Mouse (Mus musculus) MEL (cell line): ENCODE data around the gene Fbn1. TPM values are rescaled to one million over a fixed set of nuclear protein-coding genes. Genes with fewer than 3 reads are reported as not detected.

Experiments
- DNase-seq: peaks from one replicate; pipeline ENCODE4 v3.0.0; 2011; ENCODE audit warnings: low read depth, low spot score
- H3K27ac ChIP-seq: 2 replicates; pipeline ENCODE4 v1.5.1; 2012; ENCODE audit warnings: low read depth, mild to moderate bottlenecking, control low read depth, low read length, moderate library complexity; ENCODE audit not compliant: control insufficient read depth
- H3K27me3 ChIP-seq, 2 experiments: fragments of 150-350 bp in 1 of 2; sonication (generic) in 1 of 2; 2 replicates each; pipeline ENCODE4 v1.6.1; 2012; ENCODE audit warnings: low read length in 2 of 2, mild to moderate bottlenecking in 2 of 2, improper control_type of control experiment in 1 of 2, moderate library complexity in 1 of 2; ENCODE audit not compliant: insufficient read depth in 2 of 2, control insufficient read depth in 1 of 2
- H3K36me3 ChIP-seq, 2 experiments: 2 replicates each; pipeline ENCODE4 v1.6.1; 2012 to 2014; ENCODE audit warnings: low read length in 2 of 2, improper control_type of control experiment in 1 of 2, inconsistent platforms in 1 of 2, mild to moderate bottlenecking in 1 of 2; ENCODE audit not compliant: insufficient read depth in 2 of 2, control insufficient read depth in 1 of 2
- H3K4me1 ChIP-seq, 2 experiments: fragments of 150-350 bp in 1 of 2; sonication (generic) in 1 of 2; 2 replicates each; pipeline ENCODE4 v1.6.1; 2012; ENCODE audit warnings: low read length in 2 of 2, improper control_type of control experiment in 1 of 2, mild to moderate bottlenecking in 1 of 2; ENCODE audit not compliant: insufficient read depth in 2 of 2, control insufficient read depth in 1 of 2
- H3K4me3 ChIP-seq, 2 experiments: fragments of 150-350 bp in 1 of 2; sonication (generic) in 1 of 2; 2 replicates each; pipeline ENCODE4 v1.5.1; 2012; ENCODE audit warnings: low read depth in 2 of 2, low read length in 2 of 2, mild to moderate bottlenecking in 2 of 2, moderate library complexity in 2 of 2, control low read depth in 1 of 2, improper control_type of control experiment in 1 of 2; ENCODE audit not compliant: control insufficient read depth in 1 of 2, insufficient read depth in 1 of 2
- H3K79me2 ChIP-seq: 2 replicates; pipeline ENCODE4 v1.6.1; 2012; ENCODE audit warnings: mild to moderate bottlenecking, low read length, moderate library complexity; ENCODE audit not compliant: control insufficient read depth, poor library complexity, insufficient read depth
- H3K9ac ChIP-seq: 2 replicates; pipeline ENCODE4 v1.6.1; 2012; ENCODE audit warnings: low read depth, mild to moderate bottlenecking, control low read depth, low read length, moderate library complexity; ENCODE audit not compliant: control insufficient read depth, poor library complexity, severe bottlenecking
- H3K9me3 ChIP-seq: fragments of 150-350 bp; sonication (generic); replicated peaks from 2 replicates; pipeline ENCODE4 v1.6.1; 2012; ENCODE audit warnings: mild to moderate bottlenecking, low read length, improper control_type of control experiment, moderate library complexity; ENCODE audit not compliant: insufficient read depth
- BHLHE40 ChIP-seq: IDR thresholded peaks from 2 replicates; pipeline ENCODE4 v1.6.1; 2012; ENCODE audit warnings: low read depth, mild to moderate bottlenecking, inconsistent platforms, low read length, improper control_type of control experiment, borderline replicate concordance
- CHD1 ChIP-seq: IDR thresholded peaks from 2 replicates; pipeline ENCODE4 v1.6.1; 2012; ENCODE audit warnings: low read depth, mild to moderate bottlenecking, inconsistent platforms, low read length, improper control_type of control experiment
- E2F4 ChIP-seq: IDR thresholded peaks from 2 replicates; pipeline ENCODE4 v1.6.1; 2011; ENCODE audit warnings: low read depth, low read length, improper control_type of control experiment, borderline replicate concordance
- ELF1 ChIP-seq: IDR thresholded peaks from 2 replicates; pipeline ENCODE4 v1.6.1; 2014; ENCODE audit warnings: low read depth, mild to moderate bottlenecking, inconsistent platforms, low read length, improper control_type of control experiment, moderate library complexity
- EP300 ChIP-seq, 2 experiments: IDR thresholded peaks; 2 replicates each; pipeline ENCODE4 v1.6.1; 2011; ENCODE audit warnings: improper control_type of control experiment in 2 of 2, low read length in 2 of 2, low read depth in 1 of 2, mild to moderate bottlenecking in 1 of 2
- MAFK ChIP-seq: IDR thresholded peaks from 2 replicates; pipeline ENCODE4 v1.6.1; 2011; ENCODE audit warnings: low read depth, mild to moderate bottlenecking, low read length, improper control_type of control experiment, borderline replicate concordance
- MEF2A ChIP-seq: IDR thresholded peaks from 2 replicates; pipeline ENCODE4 v1.6.1; 2014; ENCODE audit warnings: low read depth, mild to moderate bottlenecking, inconsistent platforms, low read length, improper control_type of control experiment; ENCODE audit not compliant: poor library complexity, insufficient replicate concordance, severe bottlenecking; ENCODE audit errors: extremely low read depth
- NELFE ChIP-seq: IDR thresholded peaks from 2 replicates; pipeline ENCODE4 v1.6.1; 2011; ENCODE audit warnings: low read depth, low read length, improper control_type of control experiment
- NRF1 ChIP-seq: IDR thresholded peaks from 2 replicates; pipeline ENCODE4 v1.6.1; 2014; ENCODE audit warnings: low read depth, mild to moderate bottlenecking, inconsistent platforms, low read length, improper control_type of control experiment, moderate library complexity; ENCODE audit not compliant: poor library complexity, insufficient read depth, severe bottlenecking
- POLR2A ChIP-seq, 2 experiments: IDR thresholded peaks; 2 replicates each; pipeline ENCODE4 v1.6.1; 2011 to 2012; ENCODE audit warnings: low read length in 2 of 2, mild to moderate bottlenecking in 2 of 2, control low read depth in 1 of 2, improper control_type of control experiment in 1 of 2, low read depth in 1 of 2, moderate library complexity in 1 of 2; ENCODE audit not compliant: control insufficient read depth in 1 of 2, insufficient read depth in 1 of 2, poor library complexity in 1 of 2
- POLR2AphosphoS2 ChIP-seq: IDR thresholded peaks from 2 replicates; pipeline ENCODE4 v1.6.1; 2011; ENCODE audit warnings: low read length, improper control_type of control experiment
- RAD21 ChIP-seq: IDR thresholded peaks from 2 replicates; pipeline ENCODE4 v1.6.1; 2011; ENCODE audit warnings: mild to moderate bottlenecking, low read depth, low read length, improper control_type of control experiment
- SMC3 ChIP-seq: IDR thresholded peaks from 2 replicates; pipeline ENCODE4 v1.6.1; 2011; ENCODE audit warnings: low read depth, low read length, improper control_type of control experiment
- USF2 ChIP-seq, 2 experiments: IDR thresholded peaks; 2 replicates each; pipeline ENCODE4 v1.6.1; 2011 to 2012; ENCODE audit warnings: improper control_type of control experiment in 2 of 2, low read length in 2 of 2, borderline replicate concordance in 1 of 2, inconsistent platforms in 1 of 2, low read depth in 1 of 2, mild to moderate bottlenecking in 1 of 2; ENCODE audit not compliant: insufficient read depth in 1 of 2
- ZC3H11A ChIP-seq: IDR thresholded peaks from 2 replicates; pipeline ENCODE4 v1.6.1; 2012; ENCODE audit warnings: low read depth, mild to moderate bottlenecking, inconsistent platforms, low read length, improper control_type of control experiment
- ZKSCAN1 ChIP-seq: IDR thresholded peaks from 2 replicates; pipeline ENCODE4 v1.6.1; 2012; ENCODE audit warnings: low read depth, mild to moderate bottlenecking, inconsistent platforms, low read length, improper control_type of control experiment, moderate library complexity
- ZMIZ1 ChIP-seq: IDR thresholded peaks from 2 replicates; pipeline ENCODE4 v1.6.1; 2012; ENCODE audit warnings: low read depth, mild to moderate bottlenecking, inconsistent platforms, low read length, improper control_type of control experiment, moderate library complexity
- polyA plus RNA-seq, 2 experiments: library from polyadenylated mRNA; stranded (reverse) in 1 of 2; unstranded in 1 of 2; fragments of >175 nt in 1 of 2; fragments of >200 nt in 1 of 2; gene quantifications; 2 replicates each; pipeline versions ENCODE4 v1.2.1 to v1.2.4; 2012; ENCODE audit warnings: low replicate concordance in 2 of 2, low read depth in 1 of 2; ENCODE audit not compliant: insufficient read length in 2 of 2, insufficient read depth in 1 of 2, missing spikeins in 1 of 2
- total RNA-seq: library from RNA; depleted of rRNA; stranded (reverse); fragments of 300-350 nt; gene quantifications from 2 replicates; pipeline ENCODE4 v1.2.3, GENCODE M21; 2012

The Fbn1 gene
- total and polyA plus RNA-seq, 3 experiments, result 0.01 TPM; not detected in 2

DNA sequence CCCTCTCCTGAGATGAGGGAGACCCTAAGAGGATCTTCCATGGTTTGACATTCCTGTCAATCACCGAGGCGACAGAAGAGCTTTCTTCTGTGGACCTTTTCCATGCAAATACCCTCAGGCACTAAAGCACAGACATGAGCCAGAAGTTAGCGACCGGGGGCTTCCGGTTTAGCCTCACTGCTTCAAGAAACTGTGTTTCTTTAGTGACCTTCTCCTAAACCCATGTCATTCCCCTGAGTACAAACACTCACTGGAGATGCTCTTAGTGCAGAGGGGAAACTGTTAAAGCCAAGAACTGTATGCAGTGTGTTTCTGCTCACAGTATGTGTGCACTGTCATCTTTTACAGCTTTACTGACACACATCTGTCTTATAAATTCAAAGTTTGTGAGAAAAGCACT is 131.9 kb downstream of the Fbn1 start:
- Histone ChIP-seq H3K4me1 (no peaks in the 10 kb centered on the region), H3K79me2 (no peaks in the 10 kb centered on the region), H3K9me3 (no peaks in the 10 kb centered on the region), H3K27me3 (no peaks in the 10 kb centered on the region; a peak in 1 of 4 replicates), H3K36me3 (no peaks in the 10 kb centered on the region), H3K9ac (no peak overlapping the region), H3K27ac (no peak overlapping the region)
- no peak for DNase-seq
- no peak for TF ChIP-seq ZC3H11A
- TF ChIP-seq, all 39 proteins: peak for 0
- H3K4me3 ChIP-seq, result no peak overlapping the region

DNA sequence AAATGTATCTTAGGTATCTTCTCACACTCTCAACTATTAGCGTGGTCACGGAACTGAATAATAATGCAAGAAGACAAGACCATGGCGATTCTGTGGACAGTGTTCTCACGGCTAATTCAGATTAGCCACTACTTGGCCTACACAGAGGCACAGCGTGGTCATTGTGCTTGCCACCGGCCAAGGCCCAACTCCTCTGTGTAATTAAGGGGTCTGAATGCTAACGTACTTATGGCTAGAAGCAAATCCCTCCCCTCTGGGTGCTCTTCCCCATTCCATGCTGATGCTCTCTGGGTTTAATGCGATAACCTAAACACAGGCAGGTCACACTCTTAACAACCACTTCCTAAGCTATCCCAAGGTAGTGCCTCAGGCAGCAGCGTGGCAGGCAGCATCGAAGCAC is 132.5 kb downstream of the Fbn1 start:
- Histone ChIP-seq H3K27ac (no peak overlapping the region), H3K4me1 (no peaks in the 10 kb centered on the region), H3K4me3 (no peak overlapping the region)
- no peak for TF ChIP-seq NRF1
- TF ChIP-seq ZMIZ1, result no peak
- no peak for TF ChIP-seq CHD1
- TF ChIP-seq SMC3, result no peak
- no peak for TF ChIP-seq MAFK
- TF ChIP-seq E2F4, result no peak
- no peak for TF ChIP-seq EP300 (IDR thresholded peaks at IDR 0.05; ENCODE audit: low read depth in 1 of 2, low read length in 2 of 2)
- TF ChIP-seq ELF1, result no peak
- no peak for TF ChIP-seq USF2 (IDR thresholded peaks at IDR 0.05; ENCODE audit: borderline replicate concordance in 1 of 2, insufficient read depth in 1 of 2, low read depth in 1 of 2, low read length in 2 of 2)
- no peak for TF ChIP-seq POLR2A (IDR thresholded peaks at IDR 0.05; ENCODE audit: control insufficient read depth in 1 of 2, insufficient read depth in 1 of 2, low read depth in 1 of 2, low read length in 2 of 2, poor library complexity in 1 of 2)
- TF ChIP-seq BHLHE40, result no peak
- no peak for TF ChIP-seq ZKSCAN1
- no peak for TF ChIP-seq RAD21
- no peak for TF ChIP-seq MEF2A
- TF ChIP-seq ZC3H11A, result no peak
- no peak for TF ChIP-seq NELFE
- TF ChIP-seq POLR2AphosphoS2, result no peak
- TF ChIP-seq, all 39 proteins: peak for 0
- Histone ChIP-seq H3K36me3 (no peaks in the 10 kb centered on the region), H3K9ac (no peak overlapping the region), H3K9me3 (no peaks in the 10 kb centered on the region), H3K79me2 (no peaks in the 10 kb centered on the region), H3K27me3 (no peaks in the 10 kb centered on the region)
- no peak for DNase-seq
